Mouse (Mus musculus): ENCODE measurements at regions not wholly inside any gene's neighbourhood (a gene's known extent, or its start where the extent isn't known, plus 50 kb on each side); places are given as distances from the start of the nearest gene placed in this dataset.

GRCm38 (mm10) chr10:117445181-117445790, 65.5 kb upstream of the Cpsf6 start:
- no peaks in the 10 kb centered on the region for H3K36me3 ChIP-seq (ENCODE audit: control insufficient read depth, insufficient read depth, low read length)
- 48% methylated on average over 6 of the region's 6 CpGs for whole genome bisulfite sequencing
- H3K27ac ChIP-seq (ENCODE audit: low read length), result no peak overlapping the region
- H3K27me3 ChIP-seq (ENCODE audit: control insufficient read depth, insufficient read depth, low read length), result no peaks in the 10 kb centered on the region
- H3K4me2 ChIP-seq (ENCODE audit: low read depth, low read length), result no peak overlapping the region
- H3K9me3 ChIP-seq (replicated peaks; ENCODE audit: control insufficient read depth, low read length), result no peaks in the 10 kb centered on the region
- H3K9ac ChIP-seq (ENCODE audit: low read length), result no peak overlapping the region
- H3K4me3 ChIP-seq (replicated peaks; ENCODE audit: low read length), result no peak overlapping the region
- no peak for ATAC-seq (ENCODE audit: insufficient read depth, low FRiP score)
- H3K4me1 ChIP-seq (ENCODE audit: control insufficient read depth, insufficient read depth, low read length), result no peaks in the 10 kb centered on the region

GRCm38 (mm10) chr10:117444761-117445160, 64.9 kb upstream of the Cpsf6 start:
- no peak overlapping the region for H3K4me2 ChIP-seq (ENCODE audit: low read depth, low read length)
- no peaks in the 10 kb centered on the region for H3K27me3 ChIP-seq (ENCODE audit: control insufficient read depth, insufficient read depth, low read length)
- no peak overlapping the region for H3K27ac ChIP-seq (ENCODE audit: low read length)
- no peaks in the 10 kb centered on the region for H3K9me3 ChIP-seq (replicated peaks; ENCODE audit: control insufficient read depth, low read length)
- no peaks in the 10 kb centered on the region for H3K4me1 ChIP-seq (ENCODE audit: control insufficient read depth, insufficient read depth, low read length)
- H3K36me3 ChIP-seq (ENCODE audit: control insufficient read depth, insufficient read depth, low read length), result no peaks in the 10 kb centered on the region
- no peak overlapping the region for H3K9ac ChIP-seq (ENCODE audit: low read length)
- ATAC-seq (ENCODE audit: insufficient read depth, low FRiP score), result no peak
- no peak overlapping the region for H3K4me3 ChIP-seq (replicated peaks; ENCODE audit: low read length)
- 76% methylated on average over 10 of the region's 10 CpGs for WGBS

- Histone ChIP-seq H3K27ac (ENCODE audit: low read length) (no peak overlapping the region), H3K4me3 (replicated peaks; ENCODE audit: low read length) (no peak overlapping the region), H3K4me1 (ENCODE audit: control insufficient read depth, insufficient read depth, low read length) (no peaks in the 10 kb centered on the region), H3K9me3 (replicated peaks; ENCODE audit: control insufficient read depth, low read length) (no peaks in the 10 kb centered on the region), H3K36me3 (ENCODE audit: control insufficient read depth, insufficient read depth, low read length) (no peaks in the 10 kb centered on the region), H3K9ac (ENCODE audit: low read length) (no peak overlapping the region), H3K27me3 (ENCODE audit: control insufficient read depth, insufficient read depth, low read length) (no peaks in the 10 kb centered on the region), H3K4me2 (ENCODE audit: low read depth, low read length) (no peak overlapping the region)
- 85% methylated on average over 4 of the region's 4 CpGs for WGBS
- no peak for ATAC-seq (ENCODE audit: insufficient read depth, low FRiP score)
Measured at GRCm38 (mm10) chr10:117443426-117444350, 63.9 kb upstream of the Cpsf6 start.

GRCm38 (mm10) chr10:117441979-117442803, 62.4 kb upstream of the Cpsf6 start:
- H3K27me3 ChIP-seq (ENCODE audit: control insufficient read depth, insufficient read depth, low read length), result no peaks in the 10 kb centered on the region
- H3K4me1 ChIP-seq (ENCODE audit: control insufficient read depth, insufficient read depth, low read length), result no peaks in the 10 kb centered on the region
- no peak for ATAC-seq (ENCODE audit: insufficient read depth, low FRiP score)
- H3K36me3 ChIP-seq (ENCODE audit: control insufficient read depth, insufficient read depth, low read length), result no peaks in the 10 kb centered on the region
- WGBS, result 84% methylated on average over 17 of the region's 17 CpGs
- no peak overlapping the region for H3K4me3 ChIP-seq (replicated peaks; ENCODE audit: low read length)
- no peaks in the 10 kb centered on the region for H3K9me3 ChIP-seq (replicated peaks; ENCODE audit: control insufficient read depth, low read length)
- H3K9ac ChIP-seq (ENCODE audit: low read length), result no peak overlapping the region
- H3K27ac ChIP-seq (ENCODE audit: low read length), result no peak overlapping the region
- no peak overlapping the region for H3K4me2 ChIP-seq (ENCODE audit: low read depth, low read length)

- peak overlapping the region; percentile 31; the same call in 1 of the 2 replicates for H3K4me2 ChIP-seq (ENCODE audit: low read depth, low read length)
Measured at GRCm38 (mm10) chr10:117441121-117441978, 61.5 kb upstream of the Cpsf6 start.

GRCm38 (mm10) chr10:117440225-117440976, 60.6 kb upstream of the Cpsf6 start:
- ATAC-seq (ENCODE audit: insufficient read depth, low FRiP score), result no peak
- Histone ChIP-seq H3K27ac (ENCODE audit: low read length) (no peak overlapping the region), H3K36me3 (ENCODE audit: control insufficient read depth, insufficient read depth, low read length) (no peaks in the 10 kb centered on the region), H3K9ac (ENCODE audit: low read length) (no peak overlapping the region), H3K4me2 (ENCODE audit: low read depth, low read length) (no peak overlapping the region), H3K4me1 (ENCODE audit: control insufficient read depth, insufficient read depth, low read length) (no peaks in the 10 kb centered on the region), H3K4me3 (replicated peaks; ENCODE audit: low read length) (no peak overlapping the region), H3K27me3 (ENCODE audit: control insufficient read depth, insufficient read depth, low read length) (no peaks in the 10 kb centered on the region), H3K9me3 (replicated peaks; ENCODE audit: control insufficient read depth, low read length) (no peaks in the 10 kb centered on the region)
- 88% methylated on average over 9 of the region's 9 CpGs for WGBS

More at GRCm38 (mm10) chr10:117441121-117441978, 61.5 kb upstream of the Cpsf6 start:
- WGBS, result 47% methylated on average over 24 of the region's 24 CpGs
- ATAC-seq (ENCODE audit: insufficient read depth, low FRiP score), result no peak
- Histone ChIP-seq H3K4me1 (ENCODE audit: control insufficient read depth, insufficient read depth, low read length) (no peaks in the 10 kb centered on the region), H3K9ac (ENCODE audit: low read length) (no peak overlapping the region), H3K36me3 (ENCODE audit: control insufficient read depth, insufficient read depth, low read length) (no peaks in the 10 kb centered on the region), H3K4me3 (replicated peaks; ENCODE audit: low read length) (0 out of 2 replicates have a peak overlapping the region, but pooled peaks have one; percentile 0), H3K27me3 (ENCODE audit: control insufficient read depth, insufficient read depth, low read length) (no peaks in the 10 kb centered on the region), H3K9me3 (replicated peaks; ENCODE audit: control insufficient read depth, low read length) (no peaks in the 10 kb centered on the region), H3K27ac (ENCODE audit: low read length) (no peak overlapping the region)

- WGBS, result 94% methylated on average over 3 of the region's 3 CpGs
- Histone ChIP-seq H3K36me3 (ENCODE audit: control insufficient read depth, insufficient read depth, low read length) (no peaks in the 10 kb centered on the region), H3K27me3 (ENCODE audit: control insufficient read depth, insufficient read depth, low read length) (no peaks in the 10 kb centered on the region), H3K4me1 (ENCODE audit: control insufficient read depth, insufficient read depth, low read length) (peaks cover 5% of the 10 kb centered on the region), H3K27ac (ENCODE audit: low read length) (no peak overlapping the region), H3K4me3 (replicated peaks; ENCODE audit: low read length) (no peak overlapping the region), H3K4me2 (ENCODE audit: low read depth, low read length) (no peak overlapping the region), H3K9me3 (replicated peaks; ENCODE audit: control insufficient read depth, low read length) (no peaks in the 10 kb centered on the region), H3K9ac (ENCODE audit: low read length) (no peak overlapping the region)
- ATAC-seq (ENCODE audit: insufficient read depth, low FRiP score), result no peak
Measured at GRCm38 (mm10) chr10:117439206-117440110, 59.6 kb upstream of the Cpsf6 start.
